Mouse (Mus musculus) stomach, postnatal 0 days (tissue): ENCODE measurements at regions not wholly inside any gene's neighbourhood (a gene's known extent, or its start where the extent isn't known, plus 50 kb on each side); places are given as distances from the start of the nearest gene placed in this dataset.

Experiments used
- ATAC-seq: fragments of 200-750 bp; cut with Nextera tagmentation; 2 replicates; pipeline ENCODE4 v1.8.0; 2017; ENCODE audit not compliant: low FRiP score, low TSS enrichment
- DNase-seq: peaks from one replicate; pipeline ENCODE4 v3.0.0-alpha.2; 2016; ENCODE audit warnings: low spot score
- H3K27ac ChIP-seq: fragments of 300-500 bp; sonication (generic); replicated peaks from 2 replicates; pipeline ENCODE4 v1.5.1; 2014; ENCODE audit warnings: mild to moderate bottlenecking, control low read depth
- H3K27me3 ChIP-seq: fragments of 300-500 bp; sonication (generic); 2 replicates; pipeline ENCODE4 v1.6.1; 2014; ENCODE audit warnings: low read length; ENCODE audit not compliant: control insufficient read depth, insufficient read depth
- H3K36me3 ChIP-seq: fragments of 300-500 bp; sonication (generic); 2 replicates; pipeline ENCODE4 v1.6.1; 2014; ENCODE audit warnings: low read length, mixed read lengths; ENCODE audit not compliant: control insufficient read depth, insufficient read depth
- H3K4me1 ChIP-seq: fragments of 300-500 bp; sonication (generic); replicated peaks from 2 replicates; pipeline ENCODE4 v1.6.1; 2014; ENCODE audit warnings: antibody characterized with exemption; ENCODE audit not compliant: control insufficient read depth, insufficient read depth
- H3K4me2 ChIP-seq: fragments of 300-500 bp; sonication (generic); replicated peaks from 2 replicates; pipeline ENCODE4 v1.6.1; 2014; ENCODE audit warnings: low read depth, mild to moderate bottlenecking, control low read depth, moderate library complexity
- H3K4me3 ChIP-seq: fragments of 300-500 bp; sonication (generic); 2 replicates; pipeline ENCODE4 v1.5.1; 2014; ENCODE audit warnings: low read depth, low read length, control low read depth
- H3K9ac ChIP-seq: fragments of 300-500 bp; sonication (generic); 2 replicates; pipeline ENCODE4 v1.6.1; 2014; ENCODE audit warnings: mild to moderate bottlenecking, low read length, control low read depth, mixed read lengths
- H3K9me3 ChIP-seq: fragments of 300-500 bp; sonication (generic); 2 replicates; pipeline ENCODE4 v1.6.1; 2016; ENCODE audit warnings: low read length; ENCODE audit not compliant: control insufficient read depth
- CTCF ChIP-seq: IDR thresholded peaks from 2 replicates; pipeline ENCODE4 v1.5.1; 2016; ENCODE audit warnings: antibody characterized with exemption, low read depth, mild to moderate bottlenecking, moderate library complexity
- EP300 ChIP-seq: optimal IDR thresholded peaks from 2 replicates; pipeline ENCODE3; 2016; ENCODE audit warnings: antibody characterized with exemption
- WGBS: fragments of 180-500 bp; shearing (Covaris S2); extraction: QIAGEN DNeasy Blood & Tissue Kit; methylation state at CpG from one replicate; pipeline ENCODE4 v1.1.7; 2014; 5-methylcytosine and 5-hydroxymethylcytosine counted together

DNA sequence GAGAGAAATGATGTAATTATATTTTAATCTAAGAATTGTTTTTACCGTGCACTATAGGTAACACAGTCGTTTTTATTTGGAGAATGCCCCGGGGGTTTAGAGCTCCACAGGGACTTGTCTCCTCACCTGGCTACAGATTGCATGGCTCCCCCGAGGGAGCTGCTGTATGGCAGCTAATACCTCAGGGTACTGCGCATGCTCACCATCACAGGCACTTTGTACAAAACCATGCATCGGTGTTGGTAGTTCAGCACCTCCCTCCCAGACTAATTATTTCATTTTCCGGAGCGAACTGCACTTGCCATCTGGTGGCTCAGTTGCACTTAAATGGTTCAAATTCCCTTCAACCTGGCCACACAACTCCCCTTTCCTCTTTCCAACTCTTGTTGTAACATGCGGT lies 281.9 kb downstream of the Fam173b start:
- Histone ChIP-seq H3K27ac (no peak overlapping the region), H3K36me3 (no peaks in the 10 kb centered on the region), H3K9ac (no peak overlapping the region), H3K4me1 (no peaks in the 10 kb centered on the region), H3K9me3 (no peaks in the 10 kb centered on the region), H3K4me3 (no peak overlapping the region), H3K4me2 (no peak overlapping the region), H3K27me3 (no peaks in the 10 kb centered on the region)
- DNase-seq (no peak), ATAC-seq (no peak)
- 82% methylated on average over 9 of the region's 9 CpGs for WGBS
- TF ChIP-seq EP300 (no peak), CTCF (no peak)

GRCm38 (mm10) chr15:31898904-31899650 lies 278.0 kb upstream of the Tas2r119 start:
- Histone ChIP-seq H3K4me1 (no peaks in the 10 kb centered on the region), H3K4me2 (no peak overlapping the region), H3K27me3 (no peaks in the 10 kb centered on the region), H3K9me3 (no peaks in the 10 kb centered on the region), H3K9ac (no peak overlapping the region), H3K27ac (no peak overlapping the region), H3K36me3 (no peaks in the 10 kb centered on the region), H3K4me3 (no peak overlapping the region)
- TF ChIP-seq CTCF (no peak), EP300 (no peak)
- 80% methylated on average over 13 of the region's 13 CpGs for WGBS
- DNase-seq: no peak
- ATAC-seq: no peak

GRCm38 (mm10) chr15:31900325-31900724 lies 276.8 kb upstream of the Tas2r119 start:
- ATAC-seq (no peak), DNase-seq (no peak)
- no peaks in the 10 kb centered on the region for H3K9me3 ChIP-seq
- no peaks in the 10 kb centered on the region for H3K27me3 ChIP-seq
- no peak overlapping the region for H3K27ac ChIP-seq
- no peaks in the 10 kb centered on the region for H3K36me3 ChIP-seq
- 64% methylated on average over 4 of the region's 4 CpGs for WGBS
- no peak overlapping the region for H3K4me2 ChIP-seq
- H3K9ac ChIP-seq: no peak overlapping the region
- TF ChIP-seq CTCF: no peak
- TF ChIP-seq EP300: no peak
- H3K4me3 ChIP-seq: no peak overlapping the region
- no peaks in the 10 kb centered on the region for H3K4me1 ChIP-seq

DNA sequence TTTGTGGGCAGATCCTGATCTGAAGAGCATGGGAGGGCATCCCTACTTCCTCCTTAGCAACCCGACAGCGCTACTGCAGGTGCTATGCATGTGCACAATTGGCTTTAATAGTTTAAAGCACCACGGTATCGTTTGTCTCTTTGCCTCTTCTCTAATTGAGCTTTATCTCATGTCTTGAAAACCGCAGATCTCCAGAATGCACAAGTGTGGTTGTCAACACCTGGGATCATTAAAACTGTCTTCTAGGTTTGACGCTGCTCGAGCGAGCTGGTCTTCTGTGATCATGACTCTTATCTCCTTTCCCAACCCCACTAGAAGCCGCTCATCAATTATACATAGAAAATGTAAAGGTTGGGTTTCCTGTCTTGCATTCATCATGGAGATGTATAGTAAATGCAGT lies 268.7 kb upstream of the Tas2r119 start:
- DNase-seq (no peak), ATAC-seq (no peak)
- WGBS: 85% methylated on average over 9 of the region's 9 CpGs

GRCm38 (mm10) chr15:31911978-31912377 lies 265.1 kb upstream of the Tas2r119 start:
- WGBS: 84% methylated on average over 3 of the region's 3 CpGs
- no peaks in the 10 kb centered on the region for H3K9me3 ChIP-seq
- no peak for DNase-seq
- TF ChIP-seq CTCF: no peak
- TF ChIP-seq EP300: no peak
- H3K4me1 ChIP-seq: no peaks in the 10 kb centered on the region
- H3K36me3 ChIP-seq: no peaks in the 10 kb centered on the region
- H3K9ac ChIP-seq: no peak overlapping the region
- ATAC-seq: no peak
- H3K4me3 ChIP-seq: no peak overlapping the region
- H3K4me2 ChIP-seq: no peak overlapping the region
- H3K27me3 ChIP-seq: no peaks in the 10 kb centered on the region
- no peak overlapping the region for H3K27ac ChIP-seq

More for the DNA sequence above, 268.7 kb upstream of the Tas2r119 start:
- no peak overlapping the region for H3K4me2 ChIP-seq
- no peak overlapping the region for H3K4me3 ChIP-seq
- no peaks in the 10 kb centered on the region for H3K4me1 ChIP-seq
- no peak overlapping the region for H3K27ac ChIP-seq
- no peaks in the 10 kb centered on the region for H3K27me3 ChIP-seq
- no peaks in the 10 kb centered on the region for H3K9me3 ChIP-seq
- TF ChIP-seq CTCF (no peak), EP300 (no peak)
- no peaks in the 10 kb centered on the region for H3K36me3 ChIP-seq
- H3K9ac ChIP-seq: no peak overlapping the region

- H3K4me2 ChIP-seq: no peak overlapping the region
- H3K9me3 ChIP-seq: no peaks in the 10 kb centered on the region
- 77% methylated on average over 3 of the region's 3 CpGs for WGBS
Observed at GRCm38 (mm10) chr15:31921485-31921884, 255.6 kb upstream of the Tas2r119 start.

More at GRCm38 (mm10) chr15:31921485-31921884, 255.6 kb upstream of the Tas2r119 start:
- DNase-seq (no peak), ATAC-seq (no peak)
- H3K36me3 ChIP-seq: no peaks in the 10 kb centered on the region
- no peak overlapping the region for H3K4me3 ChIP-seq
- no peak overlapping the region for H3K27ac ChIP-seq
- H3K9ac ChIP-seq: no peak overlapping the region
- no peaks in the 10 kb centered on the region for H3K27me3 ChIP-seq
- no peaks in the 10 kb centered on the region for H3K4me1 ChIP-seq
- no peak for TF ChIP-seq EP300
- TF ChIP-seq CTCF: no peak
